Mouse (Mus musculus) spleen, postnatal 14 days (tissue): Measurements from ENCODE around the gene Olfr1053.
"Not testable (repeated sequence)": the region's sequence is repeated elsewhere in the genome, so short reads cannot be mapped to it uniquely, and the experiment has no call there.

ENCODE experiments used
- DNase-seq, 2 experiments: peaks; one replicate each; pipeline ENCODE4 v3.0.0; 2021 to 2022; ENCODE audit warnings: low spot score in 2 of 2

Gene Olfr1053

GRCm38 (mm10) chr2:86315184-86315583, at the start of gene Olfr1053:
Gene Olfr1053 (minus strand): TSS chr2:86315284.
- no peak for DNase-seq

GRCm38 (mm10) chr2:86362369-86362768, 47.3 kb upstream of the Olfr1053 start, which contains the start of gene Olfr1056:
Gene Olfr1056 (minus strand): TSS chr2:86362469.
- no peak for DNase-seq

GRCm38 (mm10) chr2:86351751-86352150, 36.7 kb upstream of the Olfr1053 start:
- DNase-seq: not testable (repeated sequence)

- DNase-seq: no peak
Observed at GRCm38 (mm10) chr2:86350184-86350583, 35.1 kb upstream of the Olfr1053 start, which contains the start of gene Olfr1055. Gene Olfr1055 (minus strand): TSS chr2:86350284.

- DNase-seq: no peak
Observed at GRCm38 (mm10) chr2:86335333-86335732, 20.2 kb upstream of the Olfr1053 start, which contains the start of gene Olfr1054. Gene Olfr1054 (minus strand): TSS chr2:86335433.

GRCm38 (mm10) chr2:86292155-86292554, 22.9 kb downstream of the Olfr1053 start, which contains the start of gene Olfr1052:
Gene Olfr1052 (plus strand): TSS chr2:86292455.
- no peak for DNase-seq

GRCm38 (mm10) chr2:86278988-86279387, 36.1 kb downstream of the Olfr1053 start, which contains the start of gene Olfr1051:
Gene Olfr1051 (minus strand): TSS chr2:86279088.
- DNase-seq: not testable (repeated sequence)
